Mouse (Mus musculus): ENCODE data around the gene Pstpip1.
A peak's percentile ranks its signal among the peaks of the same experiment; 100 is the strongest.

Gene Pstpip1

GRCm38 (mm10) chr9:56151745-56152481, 62.2 kb downstream of the Pstpip1 start:
- no peak for DNase-seq (ENCODE audit: low read depth, low spot score)

GRCm38 (mm10) chr9:56152482-56153007, 62.8 kb downstream of the Pstpip1 start:
- no peak for DNase-seq (ENCODE audit: low read depth, low spot score)

- DNase-seq (ENCODE audit: low read depth, low spot score), result no peak
Observed at GRCm38 (mm10) chr9:56154572-56154971, 64.8 kb downstream of the Pstpip1 start.

GRCm38 (mm10) chr9:56158077-56158476, 68.3 kb downstream of the Pstpip1 start:
- DNase-seq (ENCODE audit: low read depth, low spot score), result no peak

- no peak for DNase-seq (ENCODE audit: low read depth, low spot score)
Observed at GRCm38 (mm10) chr9:56159456-56159855, 69.7 kb downstream of the Pstpip1 start.

- DNase-seq (ENCODE audit: low read depth, low spot score), result peak; percentile 89
Observed at GRCm38 (mm10) chr9:56160341-56161141, 70.8 kb downstream of the Pstpip1 start.

- DNase-seq (ENCODE audit: low read depth, low spot score), result no peak
Observed at GRCm38 (mm10) chr9:56165377-56165776, 75.6 kb downstream of the Pstpip1 start, which contains the start of gene Tspan3. Tspan3 (minus strand) TSS chr9:56165477.

- peak; percentile 40 for DNase-seq (ENCODE audit: low read depth, low spot score)
Observed at GRCm38 (mm10) chr9:56166161-56166560, 76.4 kb downstream of the Pstpip1 start.

- DNase-seq (ENCODE audit: low read depth, low spot score), result no peak
Observed at GRCm38 (mm10) chr9:56167690-56168089, 77.9 kb downstream of the Pstpip1 start.

- no peak for DNase-seq (ENCODE audit: low read depth, low spot score)
Observed at GRCm38 (mm10) chr9:56175316-56175715, 85.6 kb downstream of the Pstpip1 start.

GRCm38 (mm10) chr9:56177354-56177753, 87.6 kb downstream of the Pstpip1 start:
- DNase-seq (ENCODE audit: low read depth, low spot score), result no peak
